10 mouse cellular contexts compared by ENCODE assay signal in the genomic region with DNA sequence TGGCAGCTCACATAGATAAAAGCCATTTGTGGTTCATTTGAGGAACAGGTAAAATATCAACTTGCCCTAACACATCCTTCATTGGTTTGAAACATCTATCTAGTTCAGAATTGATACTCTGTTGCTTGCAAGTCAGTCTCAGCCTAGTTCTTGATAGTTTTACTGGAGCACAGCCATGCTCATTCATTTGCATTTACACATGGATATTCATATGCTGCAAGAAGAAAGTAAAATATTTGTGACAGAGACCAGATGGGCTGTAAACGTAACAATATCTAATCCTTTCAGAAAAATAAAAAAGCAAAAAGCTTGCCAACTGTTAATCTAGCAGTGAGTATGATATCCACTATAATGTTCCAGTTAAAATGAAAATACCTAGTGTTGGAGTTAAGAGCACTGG.
"Had no signal": no experiment of that assay in that cellular context is flagged by ENCODE, and none has a peak within 500 bp of the region (broad histone marks: within the 10 kb centered on the region; RNA-seq: fewer than 3 reads in every experiment).

No protein-coding gene starts in this region.

- H3K4me1 ChIP-seq: kidney, embryonic 15.5 days; limb, embryonic 13.5 days; midbrain, embryonic 13.5 days had no signal

- H3K4me2 ChIP-seq: kidney, embryonic 15.5 days; limb, embryonic 13.5 days; midbrain, embryonic 13.5 days had no signal

- H3K27me3 ChIP-seq: kidney, embryonic 15.5 days; limb, embryonic 13.5 days; midbrain, embryonic 13.5 days had no signal

- H3K36me3 ChIP-seq: kidney, embryonic 15.5 days; limb, embryonic 13.5 days; midbrain, embryonic 13.5 days had no signal

- H3K27ac ChIP-seq: kidney, embryonic 15.5 days; limb, embryonic 13.5 days; liver, embryonic 14.5 days; midbrain, embryonic 13.5 days had no signal

- H3K9ac ChIP-seq: kidney, embryonic 15.5 days; limb, embryonic 13.5 days; liver, embryonic 14.5 days; midbrain, embryonic 13.5 days had no signal

- H3K4me3 ChIP-seq: kidney, embryonic 15.5 days; limb, embryonic 13.5 days; midbrain, embryonic 13.5 days had no signal

- H3K9me3 ChIP-seq: kidney, embryonic 15.5 days; limb, embryonic 13.5 days; midbrain, embryonic 13.5 days had no signal

- DNase-seq: kidney, adult 18-20 months; kidney, postnatal 14 days; left cerebral cortex, postnatal 4 days; lung, adult 18-20 months; right cerebral cortex, postnatal 25 days; thymus, postnatal 4 days had no signal
